Comparison of ENCODE assay signal across 8 mouse cellular contexts in the genomic region with DNA sequence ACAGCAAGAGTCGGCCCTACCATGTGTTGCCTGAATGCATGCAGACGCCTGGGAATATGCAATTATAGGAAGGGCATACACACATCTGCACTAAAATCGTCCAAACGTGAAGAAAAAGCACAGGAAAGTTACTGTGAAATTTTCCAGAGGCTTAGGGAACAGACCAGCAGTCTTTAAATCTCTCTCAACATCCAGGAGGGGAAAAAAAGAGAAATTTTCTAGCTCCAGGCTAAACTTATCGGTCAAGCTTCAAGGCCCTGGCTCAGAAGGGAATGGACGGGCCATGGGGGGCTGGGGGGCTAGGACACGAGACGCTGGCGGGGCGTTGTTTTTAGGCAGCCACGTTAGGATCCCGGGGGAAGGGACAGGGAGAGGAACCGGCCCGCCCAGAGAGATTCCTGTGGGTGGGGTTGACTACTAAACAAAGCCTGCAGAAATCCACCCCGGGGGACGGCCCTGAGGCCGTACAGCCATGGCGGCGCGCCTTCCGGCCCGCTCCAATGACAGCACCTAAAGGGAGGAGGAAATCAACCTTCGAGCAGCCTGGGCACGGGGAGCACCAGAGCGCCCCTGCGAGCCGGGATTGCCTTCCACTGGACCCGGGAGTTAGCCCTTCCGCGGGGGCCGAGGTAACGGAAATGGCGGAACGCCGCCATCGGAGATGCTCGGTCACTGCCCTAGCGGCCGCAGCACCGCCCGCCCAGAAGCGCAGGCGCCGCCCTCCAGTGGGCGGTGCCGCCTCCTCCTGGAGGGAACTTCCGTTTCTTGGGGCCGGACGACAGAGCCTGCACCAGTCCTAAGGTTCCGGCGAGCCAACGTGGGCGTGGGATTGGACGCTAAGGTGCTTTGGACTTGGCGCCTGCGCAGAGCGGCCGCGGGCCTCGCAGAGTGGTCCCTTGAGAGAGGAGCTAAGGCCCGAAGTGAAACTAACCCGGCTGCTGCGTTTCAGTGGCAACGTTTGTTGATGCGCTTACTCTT. TPM values are rescaled to one million over a fixed set of nuclear protein-coding genes. Genes with fewer than 3 reads are reported as not detected.
DNase-seq lines count a peak whose midpoint lies in the region; ATAC-seq lines count a peak whose summit lies in the region.

No protein-coding gene starts in this region.

- peak overlapping the region; percentile 61 for H3K4me3 ChIP-seq in hindbrain, embryonic 15.5 days

- H3K9me3 ChIP-seq in hindbrain, embryonic 15.5 days, result no peaks in the 10 kb centered on the region

- H3K4me1 ChIP-seq in hindbrain, embryonic 15.5 days (replicated peaks), result no peaks in the 10 kb centered on the region

- peak overlapping the region; percentile 52 for H3K4me2 ChIP-seq in hindbrain, embryonic 15.5 days

- WGBS in hindbrain, embryonic 15.5 days, result 19% methylated on average over 64 of the region's 65 CpGs

- peak; percentile 99 for ATAC-seq in hindbrain, embryonic 15.5 days (ENCODE audit: low FRiP score, low read depth)

- H3K36me3 ChIP-seq in hindbrain, embryonic 15.5 days, result no peaks in the 10 kb centered on the region

- peak overlapping the region; percentile 99 for H3K27ac ChIP-seq in hindbrain, embryonic 15.5 days (replicated peaks)

- H3K27me3 ChIP-seq in hindbrain, embryonic 15.5 days, result no peaks in the 10 kb centered on the region

- H3K9ac ChIP-seq in hindbrain, embryonic 15.5 days, result peak overlapping the region; percentile 77

- peak; percentile 97 for DNase-seq in R1 (ENCODE audit: low read depth, low spot score)
- peak; percentile 89 to 94 for DNase-seq in cerebellum, postnatal 25 days
- DNase-seq in frontal cortex, postnatal 25 days (ENCODE audit: low spot score in 2 of 2), result peak; percentile 71 to 81
- DNase-seq in left cerebral cortex, adult 11 months (ENCODE audit: low spot score), result peak; percentile 88
- DNase-seq in lung, postnatal 4 days, result peak; percentile 94 to 97
- peak; percentile 88 for DNase-seq in retina, postnatal 7 days (ENCODE audit: low read depth, low spot score)
- DNase-seq in urinary bladder, adult 2 months (ENCODE audit: low spot score), result peak; percentile 79

RNA-seq across cellular contexts. Expression of gene Tceanc, which starts 8.3 kb away (rescaled TPM):
- polyA plus RNA-seq in hindbrain, embryonic 15.5 days (2015; fragmentation: Nextera tagmentation; extraction: Ambion mirVana), result 4.4 and 5.3 TPM in 2 replicates
- polyA plus RNA-seq in urinary bladder, adult 2 months (2012; rRNA removed), result 2.5 and 2.6 TPM in 2 replicates

RNA-seq across cellular contexts. Expression of gene Rab9, which starts 30.4 kb away (rescaled TPM):
- 47.1 and 49.1 TPM in 2 replicates for polyA plus RNA-seq in hindbrain, embryonic 15.5 days (2015; fragmentation: Nextera tagmentation; extraction: Ambion mirVana)
- polyA plus RNA-seq in urinary bladder, adult 2 months (2012; rRNA removed), result 38.6 and 41.5 TPM in 2 replicates

Comparison
In these comparisons a context has a peak if more than half of its experiments do, and no peak if none do; other contexts are left out.
1. Peak in every context shown above with its lines: DNase-seq, ATAC-seq, H3K4me3 ChIP-seq and H3K27ac ChIP-seq.